Mouse (Mus musculus) forebrain, embryonic 10.5 days (tissue): ENCODE measurements at regions not wholly inside any gene's neighbourhood (a gene's known extent, or its start where the extent isn't known, plus 50 kb on each side); places are given as distances from the start of the nearest gene placed in this dataset.

Experiments used
- DNase-seq: peaks from one replicate; pipeline ENCODE4 v3.0.0-alpha.2; 2017; ENCODE audit warnings: low spot score; ENCODE audit errors: extremely low spot score
- H3K27ac ChIP-seq: fragments of 300-500 bp; sonication (generic); 2 replicates; pipeline ENCODE4 v1.5.1; 2016; ENCODE audit warnings: mild to moderate bottlenecking
- H3K27me3 ChIP-seq: fragments of 300-500 bp; sonication (generic); 2 replicates; pipeline ENCODE4 v1.6.1; 2016; ENCODE audit warnings: mild to moderate bottlenecking; ENCODE audit not compliant: poor library complexity, severe bottlenecking
- H3K36me3 ChIP-seq: fragments of 300-500 bp; sonication (generic); replicated peaks from 2 replicates; pipeline ENCODE4 v1.6.1; 2016; ENCODE audit warnings: mild to moderate bottlenecking, moderate library complexity
- H3K4me1 ChIP-seq: fragments of 300-500 bp; sonication (generic); 2 replicates; pipeline ENCODE4 v1.6.1; 2016
- H3K4me3 ChIP-seq: fragments of 300-500 bp; sonication (generic); 2 replicates; pipeline ENCODE4 v1.5.1; 2016; ENCODE audit warnings: mild to moderate bottlenecking, moderate library complexity
- H3K9me3 ChIP-seq: fragments of 300-500 bp; sonication (generic); 2 replicates; pipeline ENCODE4 v1.6.1; 2016; ENCODE audit warnings: mild to moderate bottlenecking, moderate library complexity
- WGBS: fragments of 180-500 bp; shearing (Covaris S2); methylation state at CpG from one replicate; pipeline ENCODE4 v1.1.7; 2016; 5-methylcytosine and 5-hydroxymethylcytosine counted together

DNA sequence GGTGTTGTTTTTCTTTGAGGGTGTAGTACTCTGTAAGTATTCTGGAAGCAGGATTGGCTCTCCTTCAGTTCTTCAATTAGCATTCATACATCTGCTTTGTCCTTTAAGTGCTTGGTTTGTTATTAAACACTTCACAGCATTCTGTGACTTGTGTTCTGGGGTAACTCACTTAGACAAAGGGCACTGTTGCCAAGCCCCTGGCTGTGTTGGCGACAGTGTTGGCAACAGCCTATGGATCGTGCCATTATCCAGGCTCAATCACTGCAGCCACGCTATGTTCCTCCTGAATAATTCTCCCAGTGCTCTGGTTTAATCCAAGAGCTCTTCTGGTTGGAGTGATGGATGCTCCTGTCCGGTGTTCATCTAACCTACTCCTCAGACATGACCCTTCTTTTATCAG is 265.6 kb upstream of the BB014433 start:
- no peaks in the 10 kb centered on the region for H3K4me1 ChIP-seq

DNA sequence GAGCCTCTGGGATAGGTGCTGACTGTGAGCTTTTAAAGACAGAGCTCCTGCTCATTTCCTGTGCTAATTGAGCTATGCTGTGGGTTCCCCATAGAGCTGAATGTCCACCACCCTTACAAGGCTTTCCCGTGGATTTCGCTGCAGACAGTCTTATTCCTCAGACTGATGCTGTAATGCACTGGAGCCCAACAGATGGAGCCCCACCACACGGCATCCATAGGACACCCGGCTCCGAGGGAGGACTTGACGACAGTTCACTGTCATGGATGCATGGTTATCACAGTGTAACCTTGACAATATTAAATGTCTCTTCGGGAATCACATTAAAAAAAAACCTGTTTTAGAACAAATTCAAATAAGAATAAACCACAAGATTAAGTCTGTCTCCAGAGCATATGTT is 265.2 kb upstream of the BB014433 start:
- WGBS: 88% methylated on average over 7 of the region's 7 CpGs
- Histone ChIP-seq H3K36me3 (no peaks in the 10 kb centered on the region), H3K4me1 (no peaks in the 10 kb centered on the region), H3K27ac (no peak overlapping the region), H3K27me3 (no peaks in the 10 kb centered on the region), H3K4me3 (no peak overlapping the region), H3K9me3 (no peaks in the 10 kb centered on the region)
- no peak for DNase-seq

More for the DNA sequence above, 265.6 kb upstream of the BB014433 start:
- Histone ChIP-seq H3K36me3 (no peaks in the 10 kb centered on the region), H3K9me3 (no peaks in the 10 kb centered on the region), H3K4me3 (no peak overlapping the region), H3K27me3 (no peaks in the 10 kb centered on the region), H3K27ac (no peak overlapping the region)
- DNase-seq: no peak
- WGBS: 88% methylated on average over 4 of the region's 4 CpGs

DNA sequence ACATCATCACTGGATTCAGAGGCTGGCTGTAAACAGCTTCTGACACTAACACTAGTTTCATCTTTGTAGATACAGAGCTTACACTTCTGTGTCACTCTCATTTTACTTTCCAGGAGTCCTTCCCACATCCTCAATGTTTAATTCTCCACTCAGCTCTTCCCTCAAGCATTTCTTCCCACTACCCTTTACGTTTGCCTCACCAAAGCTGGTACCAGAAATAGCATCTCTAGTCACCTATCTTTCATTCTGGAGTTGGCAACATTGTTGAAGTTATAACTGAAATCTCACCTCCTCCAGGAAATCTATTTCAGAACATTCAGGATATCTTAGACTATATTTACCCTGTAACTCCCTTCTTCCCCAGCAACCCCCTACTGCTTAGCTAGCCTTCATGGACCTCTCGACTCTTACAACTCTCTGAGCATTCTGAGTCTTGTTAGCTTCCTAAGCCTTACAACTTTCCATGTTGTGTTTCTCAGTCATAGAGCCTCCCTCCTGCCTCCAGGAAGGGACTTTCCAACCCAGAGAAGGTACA is 258.3 kb upstream of the BB014433 start:
- H3K27me3 ChIP-seq: no peaks in the 10 kb centered on the region
- no peaks in the 10 kb centered on the region for H3K9me3 ChIP-seq
- no peaks in the 10 kb centered on the region for H3K36me3 ChIP-seq
- no peak overlapping the region for H3K4me3 ChIP-seq
- 84% methylated on average over 2 of the region's 2 CpGs for WGBS
- no peaks in the 10 kb centered on the region for H3K4me1 ChIP-seq
- no peak for DNase-seq
- no peak overlapping the region for H3K27ac ChIP-seq

DNA sequence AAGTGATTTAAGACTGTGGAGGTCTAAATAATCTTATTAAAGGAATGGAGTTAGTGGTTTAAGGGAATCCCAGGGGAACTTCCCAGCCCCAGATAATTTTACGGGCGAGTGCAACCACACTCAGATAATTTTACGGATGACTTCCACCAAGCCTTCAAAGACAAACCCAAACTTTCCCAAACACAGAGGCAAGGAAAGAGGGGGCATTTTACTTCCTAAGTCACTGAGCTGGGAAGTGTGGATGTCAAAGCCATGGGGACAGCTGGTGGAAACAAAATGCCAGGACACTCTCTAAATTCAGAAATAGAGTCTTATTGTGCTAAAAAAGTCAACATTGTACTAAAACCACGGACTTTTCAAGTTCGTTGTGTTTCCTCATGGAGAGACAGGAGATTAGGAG is 227.9 kb upstream of the BB014433 start:
- H3K4me3 ChIP-seq: no peak overlapping the region
- H3K27me3 ChIP-seq: peaks cover 22% of the 10 kb centered on the region
- no peaks in the 10 kb centered on the region for H3K36me3 ChIP-seq
- H3K9me3 ChIP-seq: no peaks in the 10 kb centered on the region
- no peak for DNase-seq
- H3K4me1 ChIP-seq: peaks cover 38% of the 10 kb centered on the region
- no peak overlapping the region for H3K27ac ChIP-seq
- WGBS: 32% methylated on average over 5 of the region's 5 CpGs

DNA sequence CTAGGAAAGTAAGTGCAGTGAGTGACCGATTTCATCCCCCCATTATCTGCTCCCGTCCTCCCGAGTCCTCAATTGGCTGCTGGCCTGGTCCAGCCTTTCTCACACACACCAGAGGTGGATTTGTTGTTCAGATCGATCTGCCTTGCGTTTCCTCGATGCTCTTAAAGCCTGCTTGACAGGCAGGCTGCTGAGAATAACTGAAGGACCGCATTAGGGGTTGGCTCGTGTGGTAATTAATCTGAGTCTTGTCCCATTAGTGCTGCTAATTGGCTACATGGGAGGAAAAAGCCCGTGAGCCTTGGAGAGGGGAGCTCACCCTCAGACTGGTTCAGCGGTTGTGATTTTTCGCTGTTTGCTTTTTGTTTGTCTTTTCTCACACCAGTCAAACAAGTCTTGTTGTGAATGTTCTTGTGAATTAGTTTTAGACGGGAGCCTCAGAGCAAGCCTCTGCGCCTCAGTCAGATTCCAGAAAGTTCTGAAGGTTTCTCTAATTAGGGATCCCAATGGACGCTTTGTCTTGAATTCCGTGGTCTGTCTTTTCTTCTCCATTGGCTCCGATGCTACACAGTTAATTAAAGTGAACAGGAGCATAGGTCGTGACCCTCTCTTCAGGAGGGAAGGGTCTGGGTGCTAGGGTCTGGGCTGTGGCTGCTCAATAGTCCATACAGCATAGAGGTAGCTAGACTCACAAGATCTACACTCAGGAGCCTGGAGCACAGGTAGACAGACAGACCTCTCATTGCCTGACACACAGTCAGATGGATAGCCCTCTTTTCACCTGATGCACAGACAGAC is 226.1 kb upstream of the BB014433 start:
- Histone ChIP-seq H3K27ac (0 out of 2 replicates have a peak overlapping the region, but pooled peaks have one; percentile 30), H3K4me1 (peaks cover 38% of the 10 kb centered on the region), H3K36me3 (no peaks in the 10 kb centered on the region), H3K27me3 (peaks cover 33% of the 10 kb centered on the region), H3K9me3 (no peaks in the 10 kb centered on the region), H3K4me3 (no peak overlapping the region; the same call in 1 of the 2 replicates)
- 18% methylated on average over 17 of the region's 17 CpGs for WGBS
- DNase-seq: peak; percentile 50

DNA sequence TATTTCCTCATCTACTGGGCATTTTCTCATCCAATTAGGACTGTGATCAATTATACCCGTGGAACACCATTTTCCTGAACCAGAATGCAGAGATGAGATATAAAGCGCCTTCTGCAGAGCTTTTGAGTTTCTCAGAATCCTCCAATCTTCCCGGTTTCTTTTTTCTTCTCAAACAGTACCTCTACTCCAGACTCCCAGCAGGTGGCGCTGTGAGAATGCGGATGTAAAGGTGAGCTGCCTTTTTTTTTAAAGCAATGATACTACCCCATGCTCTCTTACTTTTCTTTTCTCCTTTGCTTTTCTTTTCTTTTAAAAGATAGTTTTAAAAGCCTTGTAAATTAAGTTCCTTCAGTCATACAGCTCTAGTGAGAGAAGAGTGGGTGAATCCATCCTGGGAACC is 224.4 kb upstream of the BB014433 start:
- DNase-seq: peak; percentile 55
- WGBS: 11% methylated on average over 5 of the region's 5 CpGs
- no peaks in the 10 kb centered on the region for H3K36me3 ChIP-seq
- no peak overlapping the region for H3K4me3 ChIP-seq
- H3K4me1 ChIP-seq: peaks cover 38% of the 10 kb centered on the region
- H3K9me3 ChIP-seq: no peaks in the 10 kb centered on the region
- peaks cover 33% of the 10 kb centered on the region for H3K27me3 ChIP-seq
- no peak overlapping the region for H3K27ac ChIP-seq

DNA sequence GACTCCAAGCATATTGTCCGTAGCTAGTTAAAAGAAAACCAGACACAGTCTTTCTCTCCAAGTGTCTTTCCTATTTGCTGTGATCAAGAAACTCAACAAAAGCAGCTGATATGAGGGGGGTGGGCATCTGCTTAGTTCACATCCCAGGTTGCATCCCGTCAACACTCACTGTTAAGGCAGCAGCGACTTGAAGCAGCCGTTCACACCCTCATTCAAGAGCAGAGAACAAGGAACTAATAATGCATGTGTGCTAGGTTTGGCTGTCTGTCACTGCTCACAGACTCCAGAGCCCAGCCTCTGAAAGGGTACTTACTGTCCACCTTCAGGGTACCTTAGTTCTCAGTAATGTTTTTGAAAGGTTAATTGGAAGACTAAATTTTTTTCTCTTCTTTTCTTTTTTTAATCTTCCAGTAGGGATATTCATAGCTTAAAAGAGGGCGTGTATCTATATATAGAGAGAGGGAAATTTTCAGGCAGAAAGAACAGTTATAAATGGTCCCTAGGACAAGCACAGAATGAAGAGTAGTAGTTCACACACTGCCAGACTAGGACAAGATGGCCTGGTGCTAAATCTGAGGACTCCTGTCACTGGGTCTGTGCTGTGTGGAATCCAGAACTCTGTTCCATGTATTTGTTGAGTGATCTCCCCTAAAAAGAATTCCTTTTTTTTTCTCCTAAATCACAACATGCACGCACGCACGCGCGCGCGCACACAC is 199.1 kb upstream of the BB014433 start:
- 95% methylated on average over 12 of the region's 12 CpGs for WGBS

DNA sequence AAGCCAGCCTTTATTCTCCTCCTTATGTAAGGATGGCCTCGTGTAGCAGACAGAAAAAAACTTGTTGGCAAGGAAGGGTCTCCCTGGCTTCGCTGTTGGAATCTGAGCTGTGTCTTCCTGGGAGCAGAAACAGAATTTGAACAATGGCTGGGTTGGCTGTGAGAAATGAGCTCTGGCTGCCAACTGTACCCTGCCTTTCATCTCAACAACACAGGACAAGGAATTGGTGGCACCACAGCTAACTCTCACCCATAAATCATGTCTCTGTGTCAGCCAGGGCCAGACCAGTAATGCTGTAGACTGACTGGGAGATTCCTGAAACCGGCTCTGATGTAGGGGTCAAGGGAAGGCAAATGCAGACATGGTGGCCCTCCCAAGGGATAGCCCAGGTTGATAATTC is 189.5 kb upstream of the BB014433 start:
- Histone ChIP-seq H3K4me3 (no peak overlapping the region), H3K27me3 (no peaks in the 10 kb centered on the region), H3K36me3 (no peaks in the 10 kb centered on the region), H3K4me1 (peaks cover 4% of the 10 kb centered on the region; the same call in 1 of the 2 replicates), H3K9me3 (no peaks in the 10 kb centered on the region), H3K27ac (no peak overlapping the region)
- WGBS: 89% methylated on average over 3 of the region's 3 CpGs
- no peak for DNase-seq

More for the DNA sequence above, 199.1 kb upstream of the BB014433 start:
- no peak for DNase-seq
- Histone ChIP-seq H3K4me3 (no peak overlapping the region), H3K9me3 (no peaks in the 10 kb centered on the region), H3K36me3 (no peaks in the 10 kb centered on the region), H3K27me3 (no peaks in the 10 kb centered on the region), H3K4me1 (no peaks in the 10 kb centered on the region), H3K27ac (no peak overlapping the region)

DNA sequence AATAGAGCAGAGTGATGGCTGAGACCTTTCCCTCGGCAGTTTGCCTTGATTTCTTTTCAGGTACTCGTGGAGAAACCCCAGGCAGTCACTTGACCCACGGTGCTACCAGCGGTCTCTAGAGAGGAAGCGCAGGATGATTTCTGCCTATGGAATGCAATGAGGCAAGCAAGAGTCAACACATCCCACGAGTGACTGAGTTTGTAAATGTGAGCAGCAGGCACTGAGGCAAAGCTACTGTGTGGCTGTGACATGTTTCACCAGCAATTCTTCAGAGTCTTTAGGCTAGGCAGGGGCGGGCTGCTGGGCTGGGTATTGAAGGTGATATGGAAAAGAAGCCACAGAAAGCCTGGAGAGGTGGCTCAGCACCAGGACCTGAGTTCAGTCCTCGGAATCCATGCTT is 187.4 kb upstream of the BB014433 start:
- 70% methylated on average over 8 of the region's 8 CpGs for WGBS
- Histone ChIP-seq H3K36me3 (no peaks in the 10 kb centered on the region), H3K4me1 (peaks cover 4% of the 10 kb centered on the region; the same call in 1 of the 2 replicates), H3K27me3 (no peaks in the 10 kb centered on the region), H3K9me3 (no peaks in the 10 kb centered on the region), H3K4me3 (no peak overlapping the region), H3K27ac (no peak overlapping the region)
- no peak for DNase-seq

DNA sequence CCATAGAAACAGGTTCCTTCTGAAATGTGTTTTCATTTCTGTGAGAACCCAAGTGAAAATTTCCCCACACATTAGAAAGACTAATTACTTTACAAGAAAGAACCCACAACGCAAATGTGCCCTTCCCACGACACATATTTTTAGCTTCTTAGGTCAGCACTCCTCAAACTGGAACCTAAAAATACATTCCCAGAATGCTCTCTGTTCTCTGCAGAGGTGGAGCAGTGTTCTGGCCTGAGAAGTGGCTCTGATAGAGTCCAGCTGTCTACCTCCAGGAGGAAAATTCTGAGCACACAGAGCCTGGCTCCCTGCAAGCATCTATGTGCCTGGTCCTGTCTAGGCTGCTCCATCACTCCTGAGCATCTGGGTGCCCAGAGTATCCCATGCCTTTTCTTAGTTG is 184.3 kb upstream of the BB014433 start:
- WGBS: 91% methylated on average over 2 of the region's 2 CpGs
- Histone ChIP-seq H3K4me3 (no peak overlapping the region), H3K36me3 (no peaks in the 10 kb centered on the region), H3K4me1 (peaks cover 4% of the 10 kb centered on the region; the same call in 1 of the 2 replicates), H3K9me3 (no peaks in the 10 kb centered on the region), H3K27ac (no peak overlapping the region), H3K27me3 (no peaks in the 10 kb centered on the region)
- no peak for DNase-seq

DNA sequence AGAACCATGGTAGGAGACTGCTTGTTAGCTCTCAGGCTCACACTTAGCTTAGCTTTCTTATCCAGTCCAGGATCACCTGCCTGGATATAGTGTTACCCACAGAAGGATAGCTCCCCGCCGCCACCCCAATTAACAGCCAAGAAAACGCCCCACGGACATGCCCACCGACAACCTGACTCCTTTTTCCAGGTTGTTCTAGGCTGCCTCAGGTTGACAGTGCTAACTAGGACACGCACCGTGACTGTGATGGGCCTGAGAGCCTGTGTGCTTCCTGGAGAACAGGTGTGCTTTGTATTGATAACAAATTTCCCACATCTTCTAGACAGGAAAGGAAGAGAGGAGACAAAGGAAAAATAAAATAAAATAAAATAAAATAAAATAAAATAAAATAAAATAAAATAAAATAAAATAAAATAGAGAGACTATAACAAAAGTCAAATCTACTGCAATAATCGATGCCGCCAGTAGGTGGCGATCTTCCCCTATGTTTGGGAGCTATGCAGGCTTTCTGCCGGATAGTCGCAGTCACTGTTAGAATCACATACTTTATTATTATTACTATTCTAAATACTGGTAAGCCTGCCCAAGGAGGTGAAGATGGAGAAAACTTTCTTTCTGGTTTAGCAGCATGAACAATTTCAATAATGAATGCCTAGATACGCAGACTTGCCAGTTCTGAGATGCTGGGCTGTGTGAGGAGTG is 175.5 kb upstream of the BB014433 start:
- H3K4me3 ChIP-seq: no peak overlapping the region
- WGBS: 46% methylated on average over 13 of the region's 13 CpGs

DNA sequence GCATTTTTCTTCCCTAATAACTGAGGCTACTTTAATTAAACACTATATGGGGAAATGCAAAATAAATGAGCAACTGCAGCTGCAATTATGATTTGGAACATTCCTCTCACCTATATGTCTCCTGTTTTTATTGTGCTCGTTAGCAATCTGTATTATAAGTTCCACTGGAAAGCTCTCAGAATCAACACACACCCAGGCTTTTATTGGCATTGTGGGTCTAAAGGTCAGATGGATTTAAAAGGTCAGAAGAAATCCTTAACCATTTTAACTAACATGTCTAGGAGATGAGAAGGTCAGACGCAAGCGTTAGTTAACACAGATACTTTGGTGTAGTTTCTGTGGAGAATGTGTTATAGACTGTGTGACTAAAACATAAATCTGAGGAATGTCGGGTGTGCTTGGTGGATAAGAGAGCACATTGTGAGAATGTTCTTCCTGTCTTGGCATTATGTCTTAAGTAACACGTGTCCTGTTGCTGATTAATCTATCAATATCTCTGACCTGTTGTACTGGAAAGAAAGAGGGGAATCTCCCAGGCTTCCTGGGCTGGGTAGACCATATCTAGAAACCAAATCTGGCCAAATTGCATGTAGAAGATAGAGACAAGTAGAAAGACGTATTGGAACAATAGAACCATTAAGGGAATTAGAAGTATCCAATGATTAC is 164.1 kb upstream of the BB014433 start:
- no peak overlapping the region for H3K27ac ChIP-seq
- DNase-seq: no peak
- H3K27me3 ChIP-seq: no peaks in the 10 kb centered on the region
- H3K4me3 ChIP-seq: no peak overlapping the region
- no peaks in the 10 kb centered on the region for H3K4me1 ChIP-seq
- 80% methylated on average over 6 of the region's 6 CpGs for WGBS
- H3K36me3 ChIP-seq: no peaks in the 10 kb centered on the region
- H3K9me3 ChIP-seq: no peaks in the 10 kb centered on the region

More for the DNA sequence above, 175.5 kb upstream of the BB014433 start:
- Histone ChIP-seq H3K27me3 (no peaks in the 10 kb centered on the region), H3K4me1 (no peaks in the 10 kb centered on the region), H3K9me3 (peaks cover 5% of the 10 kb centered on the region; the same call in 1 of the 2 replicates), H3K27ac (no peak overlapping the region), H3K36me3 (no peaks in the 10 kb centered on the region)
- peak; percentile 36 for DNase-seq
